Mouse (Mus musculus): ENCODE results near the gene Pirb. TPM values are rescaled to one million over a fixed set of nuclear protein-coding genes. Genes with fewer than 3 reads are reported as not detected.

The Pirb gene
- 34.2 to 36.4 TPM (median 35.1 TPM) in 4 replicates for total RNA-seq (2023; ENCODE audit: inconsistent age)

GRCm38 (mm10) chr7:3720268-3720667 is at the start of gene Pirb:
Pirb (minus strand) TSS chr7:3720391.

GRCm38 (mm10) chr7:3703879-3704441 is 16.2 kb downstream of the Pirb start, which contains the start of gene Rps9:
Rps9 (plus strand) TSS chr7:3703993.

GRCm38 (mm10) chr7:3692987-3693808 is 27.0 kb downstream of the Pirb start, which contains the start of gene Mboat7:
Mboat7 (minus strand) TSS chr7:3693523.

GRCm38 (mm10) chr7:3692382-3692986 is 27.7 kb downstream of the Pirb start, which contains the start of gene Tsen34:
Tsen34 (plus strand) TSS chr7:3692863.

GRCm38 (mm10) chr7:3677342-3677741 is 42.8 kb downstream of the Pirb start, which contains the start of gene Tmc4:
Tmc4 (minus strand) TSS chr7:3677553.

GRCm38 (mm10) chr7:3665215-3666114 is 54.7 kb downstream of the Pirb start, which contains the start of gene Leng1:
Leng1 (minus strand) TSS chr7:3665840.

Other genes starting within 250 kb of the Pirb start
- gene Tarm1, start 217.8 kb downstream of the Pirb start, total RNA-seq (2023; ENCODE audit: inconsistent age) = not detected in 4 replicates
- not detected in 4 replicates for gene Oscar, start 104.2 kb downstream of the Pirb start, total RNA-seq (2023; ENCODE audit: inconsistent age)
- gene Ndufa3, start 103.0 kb downstream of the Pirb start, total RNA-seq (2023; ENCODE audit: inconsistent age) = 318 to 337 TPM (median 324 TPM) in 4 replicates
- gene Tfpt, start 90.5 kb downstream of the Pirb start, total RNA-seq (2023; ENCODE audit: inconsistent age) = 16.6 to 33.6 TPM (median 24.7 TPM) in 4 replicates
- gene Prpf31, start 90.4 kb downstream of the Pirb start, total RNA-seq (2023; ENCODE audit: inconsistent age) = 65.9 to 73.2 TPM (median 66.6 TPM) in 4 replicates
- 114 to 134 TPM (median 124 TPM) in 4 replicates for gene Cnot3, start 75.1 kb downstream of the Pirb start, total RNA-seq (2023; ENCODE audit: inconsistent age)
- gene Leng1, start 54.6 kb downstream of the Pirb start, total RNA-seq (2023; ENCODE audit: inconsistent age) = 7.8 to 9.6 TPM (median 9.3 TPM) in 4 replicates
- 6.5 to 11.9 TPM (median 9.4 TPM) in 4 replicates for gene Tmc4, start 42.8 kb downstream of the Pirb start, total RNA-seq (2023; ENCODE audit: inconsistent age)
- gene Tsen34, start 27.5 kb downstream of the Pirb start, total RNA-seq (2023; ENCODE audit: inconsistent age) = 27.6 to 31.2 TPM (median 30.4 TPM) in 4 replicates
- 56.5 to 58.7 TPM (median 57.9 TPM) in 4 replicates for gene Mboat7, start 26.9 kb downstream of the Pirb start, total RNA-seq (2023; ENCODE audit: inconsistent age)
- 2,078 to 2,320 TPM (median 2,119 TPM) in 4 replicates for gene Rps9, start 16.4 kb downstream of the Pirb start, total RNA-seq (2023; ENCODE audit: inconsistent age)
- gene Gm15448, start 105.3 kb upstream of the Pirb start, total RNA-seq (2023; ENCODE audit: inconsistent age) = 4.1 to 7.9 TPM (median 5.5 TPM) in 4 replicates
- gene Pira2, start 124.7 kb upstream of the Pirb start, total RNA-seq (2023; ENCODE audit: inconsistent age) = 8.5 to 11.0 TPM (median 9.8 TPM) in 4 replicates
- gene Gm14548, start 177.7 kb upstream of the Pirb start, total RNA-seq (2023; ENCODE audit: inconsistent age) = 4.4 to 6.5 TPM (median 5.2 TPM) in 4 replicates
- gene Lilra6, start 195.1 kb upstream of the Pirb start, total RNA-seq (2023; ENCODE audit: inconsistent age) = 3.5 to 5.5 TPM (median 4.5 TPM) in 4 replicates

All from B cell, adult (primary cell).